Mouse (Mus musculus): ENCODE results near the gene Cers6. TPM values are rescaled to one million over a fixed set of nuclear protein-coding genes. Genes with fewer than 3 reads are reported as not detected.

The Cers6 gene
- polyA plus RNA-seq, 1 experiment, result 3.5 TPM

- H3K27me3 ChIP-seq (ENCODE audit: control insufficient read depth, insufficient read depth, low read length), result no peaks in the 10 kb centered on the region
- H3K36me3 ChIP-seq (ENCODE audit: control insufficient read depth, insufficient read depth, low read length), result no peaks in the 10 kb centered on the region
- no peaks in the 10 kb centered on the region for H3K4me1 ChIP-seq (ENCODE audit: control insufficient read depth, insufficient read depth, insufficient read length)
- 92% methylated on average over 3 of the region's 3 CpGs for WGBS
- no peak overlapping the region for H3K4me3 ChIP-seq (ENCODE audit: extremely low read depth, insufficient read depth, insufficient read length)
- TF ChIP-seq CTCF (IDR thresholded peaks at IDR 0.05; ENCODE audit: extremely low read depth, insufficient read depth, insufficient read length, insufficient replicate concordance) (no peak), POLR2A (IDR thresholded peaks at IDR 0.05; ENCODE audit: low read depth, low read length) (no peak)
- H3K27ac ChIP-seq (ENCODE audit: insufficient read depth, low read length), result no peak overlapping the region
- no peak for DNase-seq (ENCODE audit: low read depth in 1 of 2, low spot score in 2 of 2)
Measured at GRCm38 (mm10) chr2:69103526-69103925, 242.3 kb downstream of the Cers6 start.

GRCm38 (mm10) chr2:69104511-69105145 lies 243.4 kb downstream of the Cers6 start:
- H3K4me1 ChIP-seq (ENCODE audit: control insufficient read depth, insufficient read depth, insufficient read length), result no peaks in the 10 kb centered on the region
- 91% methylated on average over 10 of the region's 10 CpGs for WGBS
- no peak overlapping the region for H3K27ac ChIP-seq (ENCODE audit: insufficient read depth, low read length)
- no peak for TF ChIP-seq POLR2A (IDR thresholded peaks at IDR 0.05; ENCODE audit: low read depth, low read length)
- no peak for TF ChIP-seq CTCF (IDR thresholded peaks at IDR 0.05; ENCODE audit: extremely low read depth, insufficient read depth, insufficient read length, insufficient replicate concordance)
- no peaks in the 10 kb centered on the region for H3K27me3 ChIP-seq (ENCODE audit: control insufficient read depth, insufficient read depth, low read length)
- no peak overlapping the region for H3K4me3 ChIP-seq (ENCODE audit: extremely low read depth, insufficient read depth, insufficient read length)
- H3K36me3 ChIP-seq (ENCODE audit: control insufficient read depth, insufficient read depth, low read length), result no peaks in the 10 kb centered on the region
- no peak for DNase-seq (ENCODE audit: low read depth in 1 of 2, low spot score in 2 of 2)

GRCm38 (mm10) chr2:69109246-69109645 lies 248.0 kb downstream of the Cers6 start:
- Histone ChIP-seq H3K4me1 (ENCODE audit: control insufficient read depth, insufficient read depth, insufficient read length) (no peaks in the 10 kb centered on the region), H3K27me3 (ENCODE audit: control insufficient read depth, insufficient read depth, low read length) (no peaks in the 10 kb centered on the region), H3K27ac (ENCODE audit: insufficient read depth, low read length) (no peak overlapping the region), H3K36me3 (ENCODE audit: control insufficient read depth, insufficient read depth, low read length) (no peaks in the 10 kb centered on the region), H3K4me3 (ENCODE audit: extremely low read depth, insufficient read depth, insufficient read length) (no peak overlapping the region)
- 17% methylated on average over 5 of the region's 5 CpGs for WGBS
- TF ChIP-seq POLR2A (IDR thresholded peaks at IDR 0.05; ENCODE audit: low read depth, low read length), result no peak
- TF ChIP-seq CTCF (IDR thresholded peaks at IDR 0.05; ENCODE audit: extremely low read depth, insufficient read depth, insufficient read length, insufficient replicate concordance), result no peak
- DNase-seq (ENCODE audit: low read depth in 1 of 2, low spot score in 2 of 2), result no peak

GRCm38 (mm10) chr2:69109710-69110109 lies 248.5 kb downstream of the Cers6 start:
- Histone ChIP-seq H3K4me3 (ENCODE audit: extremely low read depth, insufficient read depth, insufficient read length) (no peak overlapping the region), H3K27me3 (ENCODE audit: control insufficient read depth, insufficient read depth, low read length) (no peaks in the 10 kb centered on the region), H3K27ac (ENCODE audit: insufficient read depth, low read length) (no peak overlapping the region), H3K36me3 (ENCODE audit: control insufficient read depth, insufficient read depth, low read length) (no peaks in the 10 kb centered on the region), H3K4me1 (ENCODE audit: control insufficient read depth, insufficient read depth, insufficient read length) (no peaks in the 10 kb centered on the region)
- DNase-seq (ENCODE audit: low read depth in 1 of 2, low spot score in 2 of 2), result no peak
- 33% methylated on average over 7 of the region's 7 CpGs for WGBS
- TF ChIP-seq CTCF (IDR thresholded peaks at IDR 0.05; ENCODE audit: extremely low read depth, insufficient read depth, insufficient read length, insufficient replicate concordance), result no peak
- TF ChIP-seq POLR2A (IDR thresholded peaks at IDR 0.05; ENCODE audit: low read depth, low read length), result no peak

- no peak overlapping the region for H3K27ac ChIP-seq (ENCODE audit: insufficient read depth, low read length)
- H3K4me1 ChIP-seq (ENCODE audit: control insufficient read depth, insufficient read depth, insufficient read length), result no peaks in the 10 kb centered on the region
- 89% methylated on average over 5 of the region's 5 CpGs for WGBS
- H3K4me3 ChIP-seq (ENCODE audit: extremely low read depth, insufficient read depth, insufficient read length), result no peak overlapping the region
- TF ChIP-seq POLR2A (IDR thresholded peaks at IDR 0.05; ENCODE audit: low read depth, low read length), result no peak
- TF ChIP-seq CTCF (IDR thresholded peaks at IDR 0.05; ENCODE audit: extremely low read depth, insufficient read depth, insufficient read length, insufficient replicate concordance), result no peak
- DNase-seq (ENCODE audit: low read depth in 1 of 2, low spot score in 2 of 2), result no peak
- no peaks in the 10 kb centered on the region for H3K36me3 ChIP-seq (ENCODE audit: control insufficient read depth, insufficient read depth, low read length)
- H3K27me3 ChIP-seq (ENCODE audit: control insufficient read depth, insufficient read depth, low read length), result no peaks in the 10 kb centered on the region
Measured at GRCm38 (mm10) chr2:69112609-69113008, 251.4 kb downstream of the Cers6 start.

- WGBS, result 84% methylated on average over 10 of the region's 10 CpGs
- Histone ChIP-seq H3K27ac (ENCODE audit: insufficient read depth, low read length) (no peak overlapping the region), H3K27me3 (ENCODE audit: control insufficient read depth, insufficient read depth, low read length) (no peaks in the 10 kb centered on the region), H3K4me1 (ENCODE audit: control insufficient read depth, insufficient read depth, insufficient read length) (no peaks in the 10 kb centered on the region), H3K36me3 (ENCODE audit: control insufficient read depth, insufficient read depth, low read length) (no peaks in the 10 kb centered on the region), H3K4me3 (ENCODE audit: extremely low read depth, insufficient read depth, insufficient read length) (no peak overlapping the region)
- TF ChIP-seq POLR2A (IDR thresholded peaks at IDR 0.05; ENCODE audit: low read depth, low read length), result no peak
- TF ChIP-seq CTCF (IDR thresholded peaks at IDR 0.05; ENCODE audit: extremely low read depth, insufficient read depth, insufficient read length, insufficient replicate concordance), result no peak
- DNase-seq (ENCODE audit: low read depth in 1 of 2, low spot score in 2 of 2), result no peak
Measured at GRCm38 (mm10) chr2:69113829-69114547, 252.7 kb downstream of the Cers6 start.

GRCm38 (mm10) chr2:69115921-69116320 lies 254.7 kb downstream of the Cers6 start:
- Histone ChIP-seq H3K4me3 (ENCODE audit: extremely low read depth, insufficient read depth, insufficient read length) (no peak overlapping the region), H3K27ac (ENCODE audit: insufficient read depth, low read length) (no peak overlapping the region), H3K27me3 (ENCODE audit: control insufficient read depth, insufficient read depth, low read length) (no peaks in the 10 kb centered on the region), H3K4me1 (ENCODE audit: control insufficient read depth, insufficient read depth, insufficient read length) (no peaks in the 10 kb centered on the region), H3K36me3 (ENCODE audit: control insufficient read depth, insufficient read depth, low read length) (no peaks in the 10 kb centered on the region)
- no peak for DNase-seq (ENCODE audit: low read depth in 1 of 2, low spot score in 2 of 2)
- TF ChIP-seq POLR2A (IDR thresholded peaks at IDR 0.05; ENCODE audit: low read depth, low read length), result no peak
- no peak for TF ChIP-seq CTCF (IDR thresholded peaks at IDR 0.05; ENCODE audit: extremely low read depth, insufficient read depth, insufficient read length, insufficient replicate concordance)
- WGBS, result 96% methylated on average over 3 of the region's 3 CpGs
